Mouse (Mus musculus) spleen, adult 2 months (tissue): ENCODE measurements around the gene Crtap.

Experiments used
- CTCF ChIP-seq: fragments of 200-500 bp; IDR thresholded peaks from 2 replicates; pipeline ENCODE4 v1.5.1; 2011; ENCODE audit warnings: mild to moderate bottlenecking, inconsistent platforms; ENCODE audit not compliant: insufficient read depth, insufficient read length, insufficient replicate concordance; ENCODE audit errors: extremely low read depth
- POLR2A ChIP-seq: fragments of 200-500 bp; IDR thresholded peaks from 2 replicates; pipeline ENCODE4 v1.6.1; 2011; ENCODE audit warnings: low read depth, low read length, inconsistent platforms

DNA sequence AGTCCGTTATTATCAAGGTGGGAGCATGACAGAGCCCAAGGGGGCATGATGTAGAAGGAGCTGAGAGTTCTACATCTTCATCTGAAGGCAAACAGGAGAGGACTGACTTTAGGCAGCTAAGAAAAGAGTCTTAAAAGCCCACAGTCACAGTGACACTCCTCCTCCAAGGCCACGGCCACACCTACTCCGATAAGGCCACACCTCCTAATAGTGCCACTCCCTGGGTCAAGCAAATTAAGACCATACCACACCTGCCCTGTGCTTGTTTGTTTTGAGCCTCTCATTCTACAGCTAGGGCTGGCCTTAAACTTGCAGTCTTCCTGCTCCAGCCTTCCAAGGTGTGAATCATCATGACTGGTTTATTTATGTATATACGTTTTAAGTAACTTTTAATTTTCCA is 4.8 kb upstream of the Crtap start:
- TF ChIP-seq CTCF (no peak), POLR2A (no peak)
